Mouse (Mus musculus): ENCODE data around the gene Kif7.

- TF ChIP-seq CTCF (IDR thresholded peaks at IDR 0.05) (no peak), EP300 (IDR thresholded peaks at IDR 0.05) (no peak)
Observed at GRCm38 (mm10) chr7:79744585-79744984, 29.1 kb upstream of the Kif7 start.
